Mouse (Mus musculus) T-helper 2 cell (primary cell): ENCODE measurements at regions not wholly inside any gene's neighbourhood (a gene's known extent, or its start where the extent isn't known, plus 50 kb on each side); places are given as distances from the start of the nearest gene placed in this dataset.

Source experiments
- in situ Hi-C: fragments of 300-600 bp; cut with MboI, MseI; formaldehyde crosslinking; loops from one replicate; pipeline ENCODE4 v1.15.1; 2025; ENCODE audit warnings: high pct_unique_total_duplicates

DNA sequence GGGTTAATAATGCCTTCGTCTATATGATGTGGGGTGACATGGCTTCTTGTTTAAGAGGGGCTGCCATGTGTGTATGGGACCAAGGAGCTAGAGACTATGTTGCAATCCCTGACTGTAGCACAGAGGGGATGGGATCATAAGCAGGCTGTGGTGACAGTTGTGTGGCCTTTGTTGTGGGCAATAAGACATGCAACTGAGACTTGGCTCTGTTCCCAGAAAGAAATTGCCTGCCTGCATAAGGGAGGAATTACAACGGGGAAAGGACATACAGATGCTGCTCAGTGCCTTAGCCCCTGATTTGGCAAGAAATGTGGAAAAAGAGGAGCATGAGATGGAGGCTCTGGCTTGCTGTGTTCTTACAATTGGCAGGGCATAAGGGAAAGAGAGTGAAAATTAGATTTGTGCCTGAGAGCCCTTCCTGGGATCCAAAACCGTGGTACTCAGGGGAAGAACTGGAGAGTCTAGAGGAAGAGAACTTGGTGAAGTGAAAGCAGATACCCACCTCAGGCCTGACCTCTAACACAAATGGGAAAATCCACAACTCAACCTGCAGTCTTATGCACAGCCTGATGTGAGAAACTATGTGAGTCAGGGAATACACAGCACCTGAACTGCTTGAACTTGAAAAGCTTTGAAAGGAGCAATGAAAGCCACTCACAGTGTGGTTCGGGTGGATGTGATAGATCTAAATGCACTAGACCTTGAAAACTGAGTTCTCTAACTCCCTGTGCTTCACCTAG, 271.9 kb downstream of the 4930544G11Rik start:
- in situ Hi-C loops, result no loop called here

DNA sequence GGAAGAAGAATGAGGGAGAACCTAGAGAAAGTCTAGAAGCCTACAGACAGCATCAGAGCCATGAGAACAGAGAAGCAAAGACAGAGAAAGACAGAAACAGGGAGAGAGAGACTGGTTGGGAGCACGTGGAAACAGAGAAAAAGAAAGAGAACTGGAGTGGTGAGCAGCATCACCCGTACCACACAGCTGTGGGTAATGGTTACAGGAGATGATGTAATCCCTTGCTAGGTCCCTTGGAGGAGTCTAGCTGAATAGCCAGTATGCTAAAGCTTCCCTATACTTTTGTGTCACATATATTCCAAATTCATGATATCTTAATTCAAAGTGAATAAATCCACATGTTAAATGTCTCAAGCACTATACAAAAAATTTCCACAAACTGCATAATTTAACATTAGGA, 284.0 kb downstream of the 4930544G11Rik start:
- in situ Hi-C loops, result no loop called here

DNA sequence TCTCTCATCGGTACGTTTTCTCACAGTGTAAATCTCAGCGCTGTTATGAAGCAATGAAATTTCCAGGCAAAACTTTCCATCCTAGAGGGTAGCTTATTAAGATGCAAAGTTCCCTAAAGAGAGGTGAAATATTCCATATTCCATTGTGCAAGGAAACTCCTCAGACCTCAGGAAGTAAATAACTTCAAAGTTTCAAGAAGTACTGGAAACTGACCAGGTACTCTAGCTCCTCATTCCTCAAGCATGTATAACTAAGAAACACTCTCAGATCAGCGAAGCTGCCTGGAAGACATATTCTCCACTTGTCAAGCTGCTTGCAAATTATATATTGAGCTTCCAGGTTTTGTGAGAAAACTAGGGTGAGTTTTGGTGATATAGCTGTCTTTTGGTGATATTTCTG, 279.8 kb upstream of the Mad2l1 start:
- in situ Hi-C loops, result no loop called here

DNA sequence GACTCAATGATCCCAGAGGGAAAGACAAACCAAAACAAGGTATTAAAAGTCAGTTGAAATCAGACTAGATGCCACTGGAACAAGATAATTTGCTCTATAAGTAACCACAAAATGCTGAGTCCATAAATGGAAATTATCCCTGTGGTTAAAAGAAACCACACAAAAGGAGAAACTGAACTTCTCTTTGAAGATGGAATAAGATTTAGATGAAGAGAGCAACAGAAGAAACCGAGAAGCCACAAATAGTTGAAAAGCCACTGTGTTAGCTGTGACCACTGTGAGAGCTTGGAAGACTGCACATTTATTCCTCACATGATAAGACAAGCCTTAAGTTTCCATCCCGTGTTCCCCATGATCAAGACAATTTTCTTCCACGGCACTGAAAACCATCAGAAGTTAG, 271.8 kb upstream of the Mad2l1 start:
- in situ Hi-C loops, result loop anchor here (10.0 kb wide), 1 partner anchor 961 kb away; no protein-coding TSS in a partner anchor

DNA sequence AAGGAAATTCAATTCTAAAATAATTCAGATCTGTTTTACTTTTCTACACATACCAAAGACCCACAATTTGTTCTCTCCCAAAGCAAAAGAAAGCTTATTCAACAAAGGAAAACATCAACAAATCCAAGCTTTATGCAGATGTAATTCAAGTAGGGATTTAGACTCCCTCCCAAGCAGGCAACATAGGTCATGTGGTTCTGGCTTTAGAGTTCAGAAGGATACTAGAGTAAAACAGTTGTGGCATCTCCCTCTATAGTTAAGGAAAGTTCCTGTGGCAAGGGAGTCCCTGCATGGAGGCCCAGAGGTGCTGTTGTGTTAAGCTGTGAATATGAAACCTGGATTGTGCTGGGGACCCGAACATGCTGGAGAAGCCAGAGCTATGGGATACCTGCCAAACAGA, 271.3 kb upstream of the Mad2l1 start:
- in situ Hi-C loops, result loop anchor here (10.0 kb wide), 1 partner anchor 961 kb away; no protein-coding TSS in a partner anchor

DNA sequence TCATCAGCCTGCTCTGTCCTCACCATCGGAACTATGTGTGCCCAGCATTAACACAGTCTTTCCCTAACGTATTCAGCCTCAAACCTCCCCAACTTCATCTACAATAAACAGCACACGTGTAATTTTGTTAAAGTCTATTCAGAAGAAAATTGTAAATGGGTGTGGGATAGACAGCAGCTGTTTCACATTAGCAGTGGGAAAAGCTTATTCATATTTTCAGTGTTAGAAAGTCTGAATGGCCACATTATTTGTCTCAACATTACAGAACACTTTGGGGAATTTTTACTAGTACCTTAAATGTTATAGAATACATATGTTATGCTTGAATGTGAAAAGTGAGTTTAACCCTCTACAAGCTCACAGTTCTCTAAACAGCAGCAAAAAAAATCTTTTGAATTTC, 266.8 kb upstream of the Mad2l1 start:
- in situ Hi-C loops, result loop anchor here (10.0 kb wide), 1 partner anchor 956 kb away; no protein-coding TSS in a partner anchor

DNA sequence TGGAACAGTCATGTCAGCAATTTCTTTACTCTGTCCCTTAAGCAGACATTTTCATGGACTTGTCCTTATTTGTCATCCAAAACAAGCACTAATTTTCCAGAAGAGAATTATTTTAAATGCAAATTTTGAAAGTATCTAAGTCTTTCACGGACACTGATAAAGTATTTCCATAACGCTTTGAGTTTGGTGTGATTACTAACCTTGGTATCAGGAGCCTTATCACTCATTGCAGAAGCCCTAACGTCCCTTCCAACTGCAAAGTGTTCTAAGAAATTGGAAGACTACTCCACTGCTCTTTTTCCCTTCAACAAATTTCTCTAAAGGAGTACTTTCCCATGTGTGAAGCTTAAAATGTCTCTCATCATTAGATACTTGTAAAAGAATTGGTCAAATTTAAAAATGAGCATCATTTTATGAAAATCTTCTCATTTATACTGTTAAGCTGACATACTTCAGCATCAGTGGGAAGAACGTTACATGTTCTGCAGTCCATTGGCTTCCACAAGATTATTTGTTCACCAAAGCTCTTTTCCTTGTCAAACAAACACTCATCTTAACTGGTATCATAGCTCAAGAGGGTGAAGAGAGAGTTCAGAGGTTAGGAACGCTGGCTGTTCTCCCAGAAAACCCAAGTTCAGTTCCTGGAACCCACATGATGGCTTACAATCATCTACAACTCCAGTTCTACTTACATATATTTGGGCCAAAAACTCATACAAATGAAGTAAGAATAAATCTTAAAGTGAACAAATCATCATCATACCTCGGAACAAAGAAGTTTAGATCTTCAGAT, 263.6 kb upstream of the Mad2l1 start:
- in situ Hi-C loops, result no loop called here

DNA sequence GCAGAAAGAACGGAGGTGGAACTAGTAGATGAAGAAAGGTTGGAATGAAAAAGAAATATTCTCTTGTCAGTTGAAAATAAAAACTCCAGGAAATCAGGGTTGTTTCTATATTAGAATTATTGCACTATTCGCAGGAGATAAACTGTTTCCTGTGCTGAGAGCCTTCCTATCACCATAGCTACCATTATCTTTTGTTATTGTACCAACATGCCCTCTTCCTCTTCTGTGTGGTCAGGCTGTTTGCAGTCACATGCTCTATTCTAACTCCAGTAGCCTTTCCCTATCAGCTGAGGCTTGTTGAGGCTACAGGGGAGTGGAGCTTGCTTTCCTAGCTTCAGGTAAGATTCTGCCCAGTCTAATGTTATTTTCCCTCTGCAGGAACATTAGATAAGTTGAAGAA, 263.0 kb upstream of the Mad2l1 start:
- in situ Hi-C loops, result no loop called here

DNA sequence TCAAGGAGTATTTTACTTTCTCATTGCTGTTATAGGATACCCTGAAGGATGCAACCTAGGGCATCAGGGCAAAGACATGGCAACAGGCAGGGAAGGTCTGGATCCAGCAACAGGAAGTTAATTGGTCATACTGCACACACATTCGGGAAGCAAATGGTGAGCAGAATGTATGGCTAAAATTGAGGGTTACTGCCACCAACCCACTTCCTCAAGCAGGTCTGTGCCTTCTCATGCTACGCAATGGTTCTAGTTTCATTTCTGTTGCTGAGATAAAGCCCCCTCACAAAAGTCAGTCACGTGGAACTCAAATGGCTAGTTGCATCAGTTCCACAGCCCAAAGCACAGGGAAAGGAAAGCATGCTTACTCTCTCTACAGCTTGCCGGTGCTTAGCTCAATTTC, 260.5 kb upstream of the Mad2l1 start:
- in situ Hi-C loops, result no loop called here

DNA sequence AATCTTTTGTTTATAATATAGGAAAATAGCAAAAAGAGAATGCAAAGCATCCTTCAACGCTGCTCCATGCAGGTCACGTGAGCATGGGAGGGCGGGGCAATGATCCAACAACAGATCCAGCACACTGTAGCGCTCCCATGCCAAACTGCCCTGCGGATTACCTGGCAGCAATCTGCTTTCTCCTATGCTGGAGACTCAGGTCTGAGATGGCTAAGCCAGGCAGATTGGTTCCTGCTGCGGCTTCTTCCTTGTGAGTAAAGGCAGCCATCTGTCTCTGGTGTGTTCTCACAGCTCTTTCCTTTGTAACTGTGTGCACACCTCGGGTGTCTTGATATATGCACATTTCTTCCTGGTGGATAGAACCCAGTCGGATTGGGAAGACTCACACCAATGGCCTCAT, 254.5 kb upstream of the Mad2l1 start:
- in situ Hi-C loops, result no loop called here

DNA sequence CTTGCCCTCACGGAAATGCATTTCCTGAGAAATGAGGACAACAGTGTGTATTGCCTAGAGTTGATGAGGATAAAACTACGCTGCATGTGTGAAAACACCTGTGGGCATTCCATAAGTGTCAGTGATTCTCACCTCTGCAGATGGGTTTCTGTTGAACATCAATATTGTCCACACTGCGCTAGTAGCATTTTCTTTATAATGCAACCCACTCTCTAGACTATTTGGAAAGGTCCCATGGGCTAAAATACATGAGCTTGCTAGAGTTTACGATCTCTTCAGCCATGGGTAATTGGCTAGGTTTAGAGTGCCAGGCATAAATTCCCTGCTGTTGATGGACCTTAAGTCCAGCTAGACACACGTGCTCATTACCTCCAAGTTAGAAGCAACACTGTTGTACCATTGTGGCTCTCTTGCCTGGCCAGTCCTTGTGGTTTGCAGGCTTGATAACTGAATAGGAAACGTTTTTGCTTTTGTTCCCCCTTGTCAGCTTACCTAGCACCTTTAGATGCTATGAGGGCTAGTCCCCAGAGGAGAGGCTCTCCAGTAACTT, 252.5 kb upstream of the Mad2l1 start:
- in situ Hi-C loops, result no loop called here

DNA sequence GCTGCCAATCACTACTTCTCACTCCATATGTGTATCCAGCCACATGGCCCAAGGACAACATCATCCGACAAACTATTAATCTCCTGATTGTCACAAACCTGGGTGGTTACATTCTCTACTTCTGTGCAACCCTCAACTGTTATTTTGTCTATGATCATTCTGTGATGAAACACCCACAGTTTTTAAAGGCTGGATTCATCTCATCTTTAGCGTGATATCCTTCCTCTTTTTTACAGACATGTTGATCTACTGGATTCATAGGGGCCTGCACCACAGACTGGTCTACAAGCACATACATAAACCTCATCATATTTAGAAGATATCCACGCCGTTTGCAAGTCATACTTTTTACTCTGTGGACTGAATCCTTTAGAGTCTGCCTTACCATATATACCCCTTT, 251.7 kb upstream of the Mad2l1 start:
- in situ Hi-C loops, result no loop called here

DNA sequence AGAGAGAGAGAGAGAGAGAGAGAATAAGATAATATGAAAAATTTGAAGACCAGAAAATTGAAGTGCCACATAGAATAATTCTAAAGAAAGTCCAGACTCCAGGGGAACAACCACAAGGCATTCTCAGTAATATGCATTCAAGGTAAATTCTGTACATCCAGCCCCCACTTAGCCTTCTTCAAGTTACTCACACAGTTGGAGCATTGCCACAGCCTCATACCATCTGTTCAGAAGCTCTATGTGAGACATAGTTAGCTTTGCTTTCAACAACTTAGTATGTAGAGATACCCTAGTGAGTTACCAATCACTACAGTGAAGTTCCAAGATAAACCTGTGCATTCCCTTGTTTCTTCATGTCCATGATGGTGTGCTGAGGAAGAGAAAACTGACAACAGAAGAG, 247.6 kb upstream of the Mad2l1 start:
- in situ Hi-C loops, result no loop called here

DNA sequence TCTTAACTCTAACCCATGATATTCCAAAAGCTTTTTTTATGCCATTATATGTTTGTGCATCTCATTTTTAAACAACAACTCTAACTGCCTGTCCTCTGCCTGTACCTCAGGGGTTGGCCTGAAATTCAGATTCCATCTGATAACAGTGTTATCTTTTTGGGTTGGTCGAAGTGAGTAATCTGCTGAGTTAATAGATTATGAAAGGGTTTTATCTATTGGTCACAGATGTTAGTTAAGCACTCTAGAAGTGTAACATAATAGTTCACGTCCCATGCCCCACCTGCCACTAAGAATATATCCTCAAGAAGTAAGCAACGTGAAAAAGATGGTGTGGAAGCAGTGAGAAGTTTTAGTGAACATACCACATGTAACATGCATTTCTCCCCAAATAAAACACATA, 246.0 kb upstream of the Mad2l1 start:
- in situ Hi-C loops, result no loop called here

DNA sequence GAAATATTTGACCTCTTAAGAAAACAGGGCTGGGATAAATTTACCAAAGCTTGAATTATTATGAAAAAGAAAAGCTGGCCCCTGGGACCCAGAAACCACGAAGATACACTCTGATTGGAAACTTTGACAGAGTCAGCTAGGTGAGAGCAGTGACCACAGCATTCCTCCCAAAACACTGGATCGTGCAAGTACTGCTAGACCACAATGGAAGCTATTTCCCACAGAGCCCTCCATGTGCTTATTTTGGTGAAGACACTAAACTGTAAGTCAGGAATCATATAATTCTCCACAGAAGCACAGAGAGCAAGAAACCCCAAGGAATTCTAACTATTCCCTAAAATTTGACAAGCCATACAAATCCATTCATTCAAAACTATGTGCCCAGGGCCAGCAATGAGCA, 243.6 kb upstream of the Mad2l1 start:
- in situ Hi-C loops, result no loop called here

DNA sequence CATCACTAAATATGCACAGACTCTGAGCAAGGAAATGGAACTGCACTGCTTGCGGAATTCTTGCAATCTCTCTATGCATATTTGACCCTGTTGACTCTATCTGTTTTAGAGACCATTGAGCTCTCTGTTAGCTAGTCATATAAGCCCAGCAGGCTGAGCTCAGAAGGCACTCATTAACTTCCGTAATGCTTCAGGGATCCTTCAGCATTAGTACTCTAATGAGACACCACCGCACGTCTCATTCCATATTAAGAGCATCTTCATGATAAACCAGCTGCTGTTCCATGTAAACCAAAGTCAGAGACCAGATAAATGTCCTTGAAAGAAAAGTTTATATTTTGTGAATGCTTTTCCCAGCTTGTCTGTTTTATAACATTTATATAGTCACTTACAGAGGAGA, 237.1 kb upstream of the Mad2l1 start:
- in situ Hi-C loops, result no loop called here

DNA sequence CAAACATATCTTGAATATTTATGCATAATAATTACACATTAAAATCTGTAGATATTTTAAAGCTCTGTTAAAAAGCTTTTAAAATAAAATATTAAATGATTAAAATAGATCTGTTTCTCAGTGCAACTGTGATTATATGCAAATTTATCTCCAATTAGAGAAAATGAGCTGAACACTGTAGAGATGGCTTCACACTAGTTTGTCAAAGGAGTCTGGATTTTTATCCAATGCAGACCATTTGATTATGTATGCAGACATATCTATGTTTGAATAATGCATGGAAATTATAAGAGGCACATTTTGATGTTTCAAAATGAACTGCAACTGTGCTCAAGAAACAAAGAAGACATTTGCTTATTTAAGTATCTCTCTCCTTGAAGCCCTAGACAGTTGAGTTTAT, 235.0 kb upstream of the Mad2l1 start:
- in situ Hi-C loops, result no loop called here

DNA sequence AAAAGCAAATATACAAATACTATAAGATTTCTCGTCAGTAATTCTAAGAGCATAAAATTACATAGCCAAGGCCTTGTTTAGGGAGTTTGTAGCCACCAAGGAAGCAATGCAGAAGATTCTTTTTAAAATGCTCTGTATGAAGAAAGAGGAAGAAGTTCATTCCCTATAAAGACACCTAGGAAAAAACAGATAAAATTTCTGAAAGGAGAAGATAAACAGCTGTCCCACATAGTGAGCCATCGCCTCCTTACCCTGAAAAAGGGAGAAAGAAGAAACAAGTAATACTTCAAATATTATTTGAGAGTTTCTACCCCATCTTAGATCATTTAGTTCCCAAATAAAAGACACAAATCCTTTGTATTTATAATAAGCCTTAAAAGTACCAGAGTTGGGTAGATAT, 190.3 kb upstream of the Mad2l1 start:
- in situ Hi-C loops, result no loop called here

DNA sequence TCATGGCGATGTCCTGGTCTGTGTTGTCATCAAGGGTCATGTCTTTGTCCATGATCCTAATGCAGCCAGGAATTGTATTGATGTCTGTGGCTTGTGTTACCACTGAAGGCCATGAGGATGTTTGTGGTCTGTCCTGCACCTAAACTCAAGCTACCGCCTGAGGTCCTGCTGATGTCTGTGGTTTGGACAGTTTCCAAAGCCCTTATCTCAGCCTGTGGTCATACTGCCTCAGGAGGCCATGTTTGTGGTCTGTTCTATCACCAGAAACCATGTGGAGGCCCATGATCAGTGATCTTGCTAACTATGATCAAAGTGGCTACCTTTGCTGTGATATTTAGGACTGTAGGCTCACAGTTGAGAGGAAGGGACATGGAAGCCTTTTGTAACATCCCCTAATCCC, 187.8 kb upstream of the Mad2l1 start:
- in situ Hi-C loops, result no loop called here

DNA sequence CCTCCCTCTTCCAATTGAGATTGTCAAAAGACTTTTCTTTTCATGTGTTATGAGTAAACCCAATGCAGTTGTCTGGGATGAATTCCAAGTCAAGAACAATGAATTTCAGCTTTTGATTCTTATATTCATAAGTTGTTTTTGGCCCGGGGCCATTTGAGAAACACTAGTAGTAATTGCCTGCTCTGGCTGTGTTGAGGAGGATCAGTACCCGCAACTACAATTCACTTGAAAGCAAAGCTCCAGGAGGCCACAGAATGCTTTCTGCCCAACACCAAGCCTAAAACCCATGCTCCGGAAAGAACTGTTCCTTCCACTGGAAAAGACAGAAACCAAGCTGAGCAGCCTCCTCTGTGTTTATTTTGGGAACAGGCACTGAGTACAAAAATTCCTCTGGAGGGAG, 174.1 kb upstream of the Mad2l1 start:
- in situ Hi-C loops, result no loop called here

DNA sequence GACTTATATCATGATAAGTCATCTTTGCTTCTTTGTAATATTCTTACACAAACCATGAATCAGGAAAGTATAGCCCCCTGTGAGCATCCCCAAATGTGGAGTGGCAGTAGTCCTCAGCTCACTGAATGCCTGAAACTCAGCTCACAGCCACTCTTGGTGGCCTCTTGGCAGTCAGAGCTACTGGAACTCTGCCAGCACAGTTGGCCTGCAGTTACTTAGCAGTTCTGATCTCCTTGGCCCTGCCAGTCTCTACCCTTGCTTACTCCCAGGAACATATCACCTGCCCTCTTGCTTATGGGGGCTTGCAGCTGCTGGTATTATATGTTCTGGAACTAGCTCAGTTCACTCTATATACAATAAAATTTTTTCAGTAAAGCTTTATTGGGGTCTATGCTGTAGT, 167.9 kb upstream of the Mad2l1 start:
- in situ Hi-C loops, result no loop called here

DNA sequence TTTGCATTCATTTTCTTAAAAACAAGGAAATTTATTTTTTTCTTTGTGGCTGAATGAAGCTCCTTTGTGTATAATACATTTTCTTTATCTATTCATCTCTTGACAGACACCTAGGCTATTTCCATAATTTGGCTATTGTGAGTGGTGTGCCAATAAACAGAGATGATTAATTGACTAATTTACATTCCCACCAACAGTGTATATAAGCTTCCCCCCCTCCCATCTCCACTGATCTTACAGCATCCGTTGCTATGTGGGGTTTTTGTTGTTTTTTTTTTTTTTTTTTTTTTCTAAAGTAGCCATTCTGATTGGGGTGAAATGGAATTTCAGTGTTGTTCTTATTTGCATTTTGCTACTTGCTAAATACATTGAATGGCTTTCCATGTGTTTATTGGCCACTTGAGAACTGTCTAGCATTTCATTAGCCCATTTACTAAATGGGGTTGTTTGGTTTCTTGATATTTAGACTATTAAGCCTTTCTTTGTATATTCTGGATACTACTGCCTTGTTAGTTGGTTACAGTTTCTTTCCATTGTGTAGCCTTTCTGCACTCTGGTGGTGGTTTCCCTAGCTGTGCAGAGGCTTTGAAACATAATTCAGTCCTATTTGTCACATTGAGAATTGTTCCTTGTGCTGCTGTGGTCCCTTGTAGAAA, 153.8 kb upstream of the Mad2l1 start:
- in situ Hi-C loops, result no loop called here
